Mouse (Mus musculus): Measurements from ENCODE around the gene Glt8d2. TPM values are rescaled to one million over a fixed set of nuclear protein-coding genes. Genes with fewer than 3 reads are reported as not detected.

Glt8d2 gene
- polyA plus RNA-seq, 1 experiment from 2014 or later, result 2.4 TPM

DNA sequence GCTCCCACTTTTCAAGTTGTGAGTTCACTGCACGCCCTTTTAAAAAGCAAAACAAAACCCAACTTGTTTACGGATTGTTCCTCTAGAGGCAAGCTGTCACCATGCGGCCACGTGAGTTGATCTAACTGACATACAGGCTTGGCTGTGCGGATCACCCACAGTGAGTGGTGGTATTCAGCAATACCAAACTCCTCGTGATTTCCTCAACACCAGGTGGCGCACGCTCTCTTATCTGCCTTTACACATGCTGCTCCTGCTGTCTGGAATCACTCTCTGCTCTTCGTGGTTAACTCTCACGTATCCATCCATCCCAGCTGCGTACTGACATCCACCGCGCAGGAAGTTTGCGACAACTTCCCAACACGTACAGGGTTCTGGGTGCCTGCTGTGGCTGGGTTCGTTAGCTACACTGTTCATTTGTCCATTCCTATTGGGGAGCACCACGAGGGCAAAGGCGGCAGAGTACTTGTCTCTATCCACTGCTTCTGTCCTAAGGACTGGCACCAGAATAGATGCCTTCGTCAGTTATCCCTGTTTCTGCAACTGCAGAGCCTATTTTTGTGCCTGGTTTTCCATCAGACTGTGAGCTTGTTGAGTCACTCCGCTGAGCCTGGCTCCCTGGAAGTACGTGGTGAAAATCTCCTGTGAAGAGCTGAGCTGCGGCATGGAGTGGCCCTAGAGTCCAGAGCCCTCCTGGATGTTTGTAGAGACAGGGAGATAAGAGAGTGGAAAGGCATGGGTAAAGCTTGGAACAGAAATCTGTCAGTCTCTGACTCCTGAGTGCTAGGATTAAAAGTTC lies 23.8 kb downstream of the Glt8d2 start:
- peak overlapping the region; percentile 34; the same call in 1 of the 2 replicates for H3K9ac ChIP-seq
- H3K27me3 ChIP-seq, result no peaks in the 10 kb centered on the region
- no peak overlapping the region for H3K4me3 ChIP-seq
- WGBS, result 23% methylated on average over 22 of the region's 22 CpGs
- H3K36me3 ChIP-seq (ENCODE audit: poor library complexity, severe bottlenecking), result no peaks in the 10 kb centered on the region
- peaks cover 4% of the 10 kb centered on the region; the same call in 1 of the 2 replicates for H3K4me1 ChIP-seq
- H3K9me3 ChIP-seq (replicated peaks), result no peaks in the 10 kb centered on the region
- peak; percentile 89 for ATAC-seq
- H3K27ac ChIP-seq, result no peak overlapping the region
- H3K4me2 ChIP-seq, result peak overlapping the region; percentile 47

DNA sequence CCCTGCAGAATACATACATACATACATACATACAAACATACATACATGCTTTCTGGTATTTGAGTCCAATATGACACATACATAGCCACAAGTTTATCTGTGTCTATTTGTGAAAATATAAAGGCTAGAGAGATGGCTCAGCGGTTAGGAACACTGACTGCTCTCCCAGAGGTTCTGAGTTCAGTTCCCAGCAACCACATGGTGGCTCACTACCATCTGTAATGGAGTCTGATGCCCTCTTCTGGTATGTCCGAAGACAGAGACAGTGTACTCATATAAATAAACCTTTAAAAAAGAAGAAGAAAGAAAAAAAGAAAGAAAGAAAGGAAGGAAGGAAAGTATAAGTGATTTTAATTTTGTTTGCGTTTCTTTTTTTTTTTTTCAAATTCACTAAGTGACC lies 24.5 kb downstream of the Glt8d2 start:
- 60% methylated on average over 3 of the region's 3 CpGs for WGBS
- Histone ChIP-seq H3K4me2 (no peak overlapping the region), H3K9me3 (replicated peaks) (no peaks in the 10 kb centered on the region), H3K27ac (no peak overlapping the region), H3K4me3 (no peak overlapping the region), H3K36me3 (ENCODE audit: poor library complexity, severe bottlenecking) (no peaks in the 10 kb centered on the region), H3K9ac (no peak overlapping the region), H3K4me1 (peaks cover 4% of the 10 kb centered on the region; the same call in 1 of the 2 replicates), H3K27me3 (no peaks in the 10 kb centered on the region)
- no peak for ATAC-seq

DNA sequence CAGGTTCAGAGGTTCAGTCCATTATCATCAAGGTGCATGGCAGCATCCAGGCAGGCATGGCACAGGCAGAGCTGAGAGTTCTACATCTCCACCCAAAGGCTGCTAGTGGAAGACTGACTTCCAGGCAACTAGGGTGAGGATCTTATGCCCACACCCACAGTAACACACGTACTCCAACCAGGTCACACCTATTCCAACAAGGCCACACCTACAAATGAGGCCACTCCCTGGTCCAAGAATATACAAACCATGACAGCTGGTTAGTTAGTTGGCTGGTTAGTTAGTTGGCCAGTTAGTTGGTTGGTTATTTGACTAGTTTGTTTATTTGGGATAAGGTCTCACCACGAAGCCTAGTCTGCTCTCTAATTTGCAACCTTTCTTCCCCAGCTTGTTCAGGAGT lies 27.2 kb downstream of the Glt8d2 start:
- 81% methylated on average over 2 of the region's 2 CpGs for WGBS
- Histone ChIP-seq H3K27me3 (no peaks in the 10 kb centered on the region), H3K4me3 (no peak overlapping the region), H3K4me2 (no peak overlapping the region), H3K27ac (no peak overlapping the region), H3K9ac (no peak overlapping the region), H3K4me1 (peaks cover 4% of the 10 kb centered on the region; the same call in 1 of the 2 replicates), H3K36me3 (ENCODE audit: poor library complexity, severe bottlenecking) (no peaks in the 10 kb centered on the region), H3K9me3 (replicated peaks) (no peaks in the 10 kb centered on the region)
- ATAC-seq, result no peak

DNA sequence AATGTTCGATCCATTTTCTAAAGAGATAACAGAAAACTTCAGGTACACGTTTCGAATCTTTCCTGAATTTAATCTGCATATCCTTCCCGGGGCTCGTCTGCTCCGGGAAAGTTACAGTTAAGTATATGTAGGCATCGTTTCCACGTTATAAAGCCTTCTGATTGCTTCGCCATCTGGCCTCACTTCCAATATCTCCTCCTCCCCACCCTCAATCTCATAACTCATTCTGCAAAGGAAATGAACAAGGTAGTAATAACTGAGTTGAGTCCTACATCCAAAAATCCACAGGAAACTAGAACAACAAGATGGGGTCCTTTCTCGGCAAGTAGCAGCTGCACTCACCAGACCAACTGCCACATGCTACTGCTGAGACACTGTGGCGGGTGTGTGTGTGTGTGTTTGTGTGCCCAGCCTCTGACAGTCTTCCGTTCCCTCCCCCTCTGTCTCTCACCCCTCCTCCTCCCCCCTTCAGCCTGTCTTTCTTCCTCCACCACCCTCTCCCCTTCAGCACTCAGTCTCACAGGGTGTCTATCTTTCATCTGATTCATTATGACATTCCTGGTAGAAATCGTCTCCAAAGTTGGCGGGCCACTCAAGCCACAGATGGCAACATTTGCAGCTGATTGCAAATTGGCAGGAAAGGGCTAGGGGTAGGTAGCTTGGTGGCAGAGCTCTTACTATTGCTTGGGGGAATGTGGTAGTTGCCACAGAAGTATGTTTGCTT lies 28.0 kb downstream of the Glt8d2 start:
- peak; percentile 90 for ATAC-seq
- WGBS, result 75% methylated on average over 14 of the region's 14 CpGs
- no peak overlapping the region for H3K4me2 ChIP-seq

DNA sequence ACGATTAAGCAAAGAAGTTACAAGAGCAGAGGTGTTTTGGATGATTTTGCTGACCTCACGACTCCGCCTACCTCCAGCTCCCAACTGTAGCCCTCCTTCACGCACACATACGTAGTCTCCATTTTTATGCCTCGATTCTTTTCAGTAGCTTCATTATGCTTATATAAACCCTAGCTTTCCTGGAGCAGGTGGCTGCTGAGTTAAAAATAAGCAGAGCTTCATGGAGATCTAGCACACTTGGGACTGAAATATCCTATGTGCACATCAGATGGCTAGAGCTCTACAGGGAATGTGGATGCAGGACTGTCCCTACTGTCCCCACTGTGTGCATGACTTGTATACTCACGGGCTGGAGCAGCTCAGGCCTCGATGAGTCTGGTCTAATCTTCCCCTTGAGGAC lies 28.6 kb downstream of the Glt8d2 start:
- Histone ChIP-seq H3K4me1 (peaks cover 3% of the 10 kb centered on the region; the same call in 1 of the 2 replicates), H3K9ac (no peak overlapping the region), H3K27ac (peak overlapping the region; percentile 72), H3K27me3 (no peaks in the 10 kb centered on the region), H3K36me3 (ENCODE audit: poor library complexity, severe bottlenecking) (no peaks in the 10 kb centered on the region), H3K9me3 (replicated peaks) (no peaks in the 10 kb centered on the region), H3K4me3 (no peak overlapping the region), H3K4me2 (no peak overlapping the region)
- ATAC-seq, result no peak
- WGBS, result 85% methylated on average over 8 of the region's 8 CpGs

More for the DNA sequence above, 28.0 kb downstream of the Glt8d2 start:
- Histone ChIP-seq H3K27ac (peak overlapping the region; percentile 72), H3K9ac (no peak overlapping the region), H3K36me3 (ENCODE audit: poor library complexity, severe bottlenecking) (no peaks in the 10 kb centered on the region), H3K9me3 (replicated peaks) (no peaks in the 10 kb centered on the region), H3K27me3 (no peaks in the 10 kb centered on the region), H3K4me1 (peaks cover 4% of the 10 kb centered on the region; the same call in 1 of the 2 replicates), H3K4me3 (no peak overlapping the region)

DNA sequence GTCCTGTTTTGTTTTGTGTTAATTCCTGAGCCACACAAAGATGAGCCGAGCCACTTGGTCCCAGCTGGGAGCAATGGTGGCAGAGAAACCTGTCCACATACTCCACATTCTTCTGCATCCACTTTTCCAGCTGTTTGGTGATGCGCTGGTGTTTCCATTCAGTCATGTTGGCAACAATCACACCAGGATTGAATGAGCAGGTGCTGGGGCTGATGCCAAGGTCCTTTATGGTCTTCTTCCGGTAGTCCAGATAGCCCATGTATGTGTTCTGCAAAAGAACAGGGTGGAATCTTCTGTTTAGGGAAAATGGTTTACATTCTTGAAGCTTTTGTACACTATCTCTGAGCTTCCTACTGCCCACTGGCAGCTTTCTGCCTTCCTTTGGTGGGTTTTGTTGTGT lies 35.9 kb downstream of the Glt8d2 start:
- H3K36me3 ChIP-seq (ENCODE audit: poor library complexity, severe bottlenecking), result peaks cover 27% of the 10 kb centered on the region
- 85% methylated on average over 3 of the region's 3 CpGs for WGBS
- ATAC-seq, result no peak

DNA sequence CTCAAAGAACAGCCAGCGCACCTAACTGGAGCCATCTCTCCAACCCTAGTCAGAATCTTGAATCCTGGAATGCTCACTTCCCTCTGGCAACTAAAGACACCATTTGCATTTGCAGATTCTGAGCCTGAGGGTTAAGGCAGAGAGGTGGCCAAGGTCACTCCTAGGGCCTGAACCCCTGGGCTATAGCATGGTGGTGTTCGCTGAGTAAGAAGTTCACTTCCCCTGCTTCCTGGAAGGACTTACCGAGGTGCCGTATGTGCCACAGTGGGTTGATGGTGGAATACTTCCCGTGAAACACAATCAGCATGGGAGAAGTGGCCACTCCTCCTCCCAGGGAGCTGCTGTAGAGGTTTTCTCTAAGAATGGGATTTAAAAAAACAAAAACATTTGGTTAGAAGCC lies 37.8 kb downstream of the Glt8d2 start:
- Histone ChIP-seq H3K36me3 (ENCODE audit: poor library complexity, severe bottlenecking) (peaks cover 35% of the 10 kb centered on the region), H3K4me2 (no peak overlapping the region), H3K4me1 (no peaks in the 10 kb centered on the region), H3K4me3 (no peak overlapping the region), H3K27ac (no peak overlapping the region), H3K9me3 (replicated peaks) (no peaks in the 10 kb centered on the region), H3K27me3 (no peaks in the 10 kb centered on the region), H3K9ac (no peak overlapping the region)
- 83% methylated on average over 5 of the region's 5 CpGs for WGBS
- ATAC-seq, result no peak

More for the DNA sequence above, 35.9 kb downstream of the Glt8d2 start:
- Histone ChIP-seq H3K27me3 (no peaks in the 10 kb centered on the region), H3K4me1 (no peaks in the 10 kb centered on the region), H3K9ac (no peak overlapping the region), H3K9me3 (replicated peaks) (no peaks in the 10 kb centered on the region), H3K27ac (no peak overlapping the region), H3K4me2 (no peak overlapping the region), H3K4me3 (no peak overlapping the region)

DNA sequence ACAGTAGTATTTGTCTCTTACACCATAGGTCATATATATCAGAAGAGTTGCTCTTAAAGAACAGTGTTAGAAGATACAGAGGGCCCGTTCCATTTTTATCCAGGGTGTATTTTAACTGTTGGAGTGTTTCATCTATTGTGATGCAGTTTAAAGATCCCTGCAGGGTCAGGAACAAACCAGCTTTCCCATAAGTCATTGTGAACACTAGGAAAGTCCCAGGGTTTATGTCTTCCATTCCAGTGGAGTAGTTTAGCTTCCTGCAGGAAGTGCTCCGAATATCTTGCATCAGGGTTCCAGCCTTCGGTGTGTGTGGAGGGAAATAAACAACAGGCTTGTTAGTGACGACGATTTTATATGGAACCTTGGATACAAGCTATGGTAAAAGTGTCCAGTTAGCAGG lies 39.2 kb downstream of the Glt8d2 start:
- no peak for ATAC-seq
- Histone ChIP-seq H3K9me3 (replicated peaks) (no peaks in the 10 kb centered on the region), H3K4me2 (no peak overlapping the region), H3K4me3 (no peak overlapping the region), H3K27ac (no peak overlapping the region), H3K9ac (no peak overlapping the region), H3K36me3 (ENCODE audit: poor library complexity, severe bottlenecking) (peaks cover 48% of the 10 kb centered on the region), H3K27me3 (no peaks in the 10 kb centered on the region), H3K4me1 (no peaks in the 10 kb centered on the region)
- 93% methylated on average over 5 of the region's 5 CpGs for WGBS

DNA sequence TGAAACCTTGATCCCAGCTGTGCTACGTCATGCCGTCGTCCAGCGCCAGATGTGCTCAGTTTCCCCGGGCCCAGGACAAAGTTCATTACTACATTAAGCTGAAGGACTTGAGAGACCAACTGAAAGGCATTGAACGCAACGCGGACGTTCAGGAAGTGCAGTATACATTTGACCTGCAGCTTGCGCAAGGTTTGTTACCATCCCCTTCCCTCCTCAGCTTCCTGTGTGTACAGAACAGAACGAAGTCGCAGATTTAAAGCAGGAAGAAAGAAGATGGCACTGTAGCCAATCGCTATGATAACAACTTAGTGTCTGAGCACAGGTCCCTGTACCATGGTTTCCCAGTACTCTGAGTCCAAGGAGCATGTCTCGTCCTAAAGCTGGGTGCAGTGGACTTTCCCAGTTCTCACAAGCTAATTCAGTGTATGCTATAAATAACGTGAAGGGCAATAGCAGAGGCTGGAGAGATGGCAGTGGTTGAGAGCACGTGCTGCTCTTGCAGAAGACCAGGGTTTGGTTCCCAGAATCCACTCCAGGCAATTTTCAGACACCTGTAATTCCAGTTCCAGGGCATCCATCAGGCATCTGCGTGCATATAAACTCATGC lies 43.1 kb downstream of the Glt8d2 start:
- H3K4me3 ChIP-seq, result no peak overlapping the region
- H3K9ac ChIP-seq, result no peak overlapping the region
- H3K9me3 ChIP-seq (replicated peaks), result no peaks in the 10 kb centered on the region
- WGBS, result 95% methylated on average over 17 of the region's 17 CpGs
- H3K4me1 ChIP-seq, result no peaks in the 10 kb centered on the region
- ATAC-seq, result no peak
- H3K36me3 ChIP-seq (ENCODE audit: poor library complexity, severe bottlenecking), result peaks cover 79% of the 10 kb centered on the region
- H3K27me3 ChIP-seq, result no peaks in the 10 kb centered on the region
- H3K4me2 ChIP-seq, result no peak overlapping the region
- H3K27ac ChIP-seq, result no peak overlapping the region

DNA sequence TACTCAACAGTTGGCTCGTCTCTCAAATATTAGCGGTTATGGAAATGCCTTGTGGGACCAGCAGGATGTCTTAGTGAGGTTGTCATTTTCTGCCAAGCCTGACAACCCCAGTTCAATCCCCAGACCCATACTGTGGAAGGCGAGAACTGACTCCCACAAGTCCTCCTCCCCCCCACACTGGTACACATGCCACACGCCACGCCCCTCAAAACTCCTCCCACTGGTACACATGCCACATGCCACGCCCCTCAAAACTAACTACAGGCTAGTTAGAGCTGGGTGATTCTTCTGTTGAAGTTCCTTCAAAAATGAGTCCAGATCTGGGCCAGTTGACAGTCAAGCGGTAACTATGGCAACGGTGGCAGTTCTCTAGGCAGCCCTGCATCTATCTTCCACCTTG lies 44.4 kb downstream of the Glt8d2 start:
- Histone ChIP-seq H3K36me3 (ENCODE audit: poor library complexity, severe bottlenecking) (peaks cover 78% of the 10 kb centered on the region), H3K27ac (no peak overlapping the region), H3K9me3 (replicated peaks) (no peaks in the 10 kb centered on the region), H3K9ac (no peak overlapping the region), H3K4me3 (no peak overlapping the region), H3K4me1 (no peaks in the 10 kb centered on the region), H3K27me3 (no peaks in the 10 kb centered on the region), H3K4me2 (no peak overlapping the region)
- ATAC-seq, result no peak
- 95% methylated on average over 8 of the region's 8 CpGs for WGBS

DNA sequence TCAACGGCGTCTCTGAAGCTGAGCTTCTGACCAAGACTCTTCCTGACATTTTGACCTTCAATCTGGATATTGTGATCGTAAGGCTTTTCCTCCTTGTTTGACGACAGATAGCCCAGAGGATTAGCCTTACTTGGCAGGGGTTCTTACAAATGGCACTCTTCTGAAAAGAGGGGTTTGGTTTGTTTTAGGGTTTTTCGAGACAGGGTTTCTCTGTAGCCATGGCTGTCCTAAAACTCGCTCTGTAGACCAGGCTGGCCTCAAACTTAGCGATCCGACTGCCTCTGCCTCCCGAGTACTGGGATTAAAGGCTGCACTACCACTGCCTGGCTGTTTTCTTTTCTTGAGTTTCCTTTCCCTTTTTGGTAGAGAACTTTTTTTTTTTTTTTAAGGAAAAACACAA lies 49.0 kb downstream of the Glt8d2 start:
- H3K9me3 ChIP-seq (replicated peaks), result no peaks in the 10 kb centered on the region
- no peak for ATAC-seq
- no peaks in the 10 kb centered on the region for H3K4me1 ChIP-seq
- no peak overlapping the region for H3K27ac ChIP-seq
- H3K4me3 ChIP-seq, result no peak overlapping the region
- H3K27me3 ChIP-seq, result no peaks in the 10 kb centered on the region
- 88% methylated on average over 9 of the region's 9 CpGs for WGBS
- no peak overlapping the region for H3K9ac ChIP-seq
- peaks cover 92% of the 10 kb centered on the region for H3K36me3 ChIP-seq (ENCODE audit: poor library complexity, severe bottlenecking)
- no peak overlapping the region for H3K4me2 ChIP-seq

DNA sequence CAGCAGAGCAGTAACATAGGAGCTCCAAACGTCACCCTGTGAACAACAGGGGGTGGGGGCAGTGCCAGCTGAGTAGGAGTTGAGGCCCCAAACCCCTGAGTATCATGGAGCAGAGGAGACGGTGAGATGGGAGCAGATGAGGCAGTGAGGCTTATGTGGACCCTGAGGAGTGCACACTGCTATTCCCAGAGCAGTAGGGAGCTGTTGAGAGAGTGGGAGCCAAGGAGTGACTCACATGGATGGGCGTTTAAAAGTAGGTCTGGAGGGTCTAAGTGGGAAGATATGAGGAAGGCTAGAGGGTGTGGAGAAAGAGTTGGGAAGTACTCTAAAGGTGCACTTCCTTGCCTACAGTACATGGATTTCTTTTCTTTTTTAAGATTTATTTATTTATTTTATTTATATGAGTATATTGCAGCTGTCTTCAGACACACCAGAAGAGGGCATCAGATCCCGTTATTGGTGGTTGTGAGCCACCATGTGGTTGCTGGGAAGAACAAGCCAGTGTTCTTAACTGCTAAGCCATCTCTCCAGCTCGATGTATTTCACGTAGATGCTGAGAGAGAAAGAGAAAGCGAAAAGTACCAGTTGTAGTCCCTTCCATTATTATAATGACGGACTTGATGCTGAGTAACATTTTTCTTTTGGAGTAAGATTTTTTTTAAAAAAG lies 51.3 kb downstream of the Glt8d2 start:
- Histone ChIP-seq H3K9ac (no peak overlapping the region), H3K4me3 (no peak overlapping the region), H3K36me3 (ENCODE audit: poor library complexity, severe bottlenecking) (peaks cover 78% of the 10 kb centered on the region), H3K27ac (no peak overlapping the region), H3K9me3 (replicated peaks) (no peaks in the 10 kb centered on the region), H3K27me3 (no peaks in the 10 kb centered on the region), H3K4me2 (no peak overlapping the region), H3K4me1 (no peaks in the 10 kb centered on the region)
- 93% methylated on average over 8 of the region's 8 CpGs for WGBS
- no peak for ATAC-seq

Data from forebrain, embryonic 13.5 days (tissue).